Mouse (Mus musculus): ENCODE measurements around the gene Sfpq. TPM values are rescaled to one million over a fixed set of nuclear protein-coding genes. Genes with fewer than 3 reads are reported as not detected.

Gene Sfpq
- polyA plus RNA-seq, 1 experiment: 868 TPM

DNA sequence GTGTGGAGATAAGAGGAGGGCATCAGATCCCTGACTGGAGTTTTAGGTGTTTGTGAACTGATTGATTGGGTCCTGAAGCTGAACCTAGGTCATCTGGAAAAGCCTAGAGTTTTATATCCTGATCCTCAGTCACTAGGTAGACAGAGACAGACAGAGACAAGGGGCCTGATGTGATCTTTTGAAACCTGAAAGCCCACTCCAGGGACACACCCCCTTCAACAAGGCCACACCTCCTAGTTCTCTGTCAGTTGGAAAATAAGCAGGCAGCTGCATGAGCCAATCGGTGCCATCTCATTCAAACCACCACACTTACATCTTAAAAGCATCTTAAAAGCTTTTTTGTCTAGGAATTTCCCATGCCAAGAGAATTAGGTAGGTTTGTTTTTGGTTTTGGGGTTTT lies 59.7 kb downstream of the Sfpq start:
- H3K9me3 ChIP-seq (replicated peaks; ENCODE audit: control insufficient read depth, insufficient read depth, low read length, poor library complexity, severe bottlenecking): no peaks in the 10 kb centered on the region
- TF ChIP-seq POLR2A (IDR thresholded peaks at IDR 0.05; ENCODE audit: insufficient read depth, low read length) (no peak), CTCF (IDR thresholded peaks at IDR 0.05; ENCODE audit: low read depth, low read length) (no peak), EP300 (IDR thresholded peaks at IDR 0.05; ENCODE audit: insufficient read depth, low read depth, low read length) (no peak)
- no peak overlapping the region for H3K4me3 ChIP-seq (ENCODE audit: low read depth, low read length)
- H3K27me3 ChIP-seq (ENCODE audit: control insufficient read depth, insufficient read depth, low read length, poor library complexity, severe bottlenecking): no peaks in the 10 kb centered on the region
- H3K9ac ChIP-seq (ENCODE audit: low read depth, poor library complexity, severe bottlenecking): no peak overlapping the region
- no peaks in the 10 kb centered on the region for H3K4me1 ChIP-seq (ENCODE audit: control insufficient read depth, insufficient read depth, low read length)
- H3K36me3 ChIP-seq (ENCODE audit: control insufficient read depth, insufficient read depth, low read length, poor library complexity, severe bottlenecking): no peaks in the 10 kb centered on the region
- H3K27ac ChIP-seq (ENCODE audit: insufficient read depth, low read length): no peak overlapping the region

DNA sequence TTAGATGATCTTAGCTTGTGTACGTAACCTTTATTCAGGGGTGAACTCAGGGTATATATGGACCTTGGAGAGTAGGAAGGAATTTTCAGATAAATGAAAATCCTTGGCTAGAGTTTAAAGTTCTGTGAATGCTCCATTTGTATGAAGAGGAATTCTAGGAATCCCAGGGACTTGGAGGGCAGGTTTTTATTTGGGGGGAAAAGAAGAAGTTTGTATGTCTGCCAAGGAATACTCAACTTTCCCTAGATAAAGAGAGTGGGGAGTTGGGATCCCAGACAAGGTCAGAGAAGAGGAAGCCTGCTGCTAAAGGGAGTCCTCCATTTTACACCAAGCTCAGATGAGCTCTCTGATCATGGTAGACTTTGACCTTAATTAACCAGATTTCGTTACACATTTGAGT lies 62.0 kb downstream of the Sfpq start:
- TF ChIP-seq POLR2A (IDR thresholded peaks at IDR 0.05; ENCODE audit: insufficient read depth, low read length) (no peak), CTCF (IDR thresholded peaks at IDR 0.05; ENCODE audit: low read depth, low read length) (no peak), EP300 (IDR thresholded peaks at IDR 0.05; ENCODE audit: insufficient read depth, low read depth, low read length) (no peak)
- H3K36me3 ChIP-seq (ENCODE audit: control insufficient read depth, insufficient read depth, low read length, poor library complexity, severe bottlenecking): peaks cover under 1% of the 10 kb centered on the region; the same call in 1 of the 2 replicates
- no peak overlapping the region for H3K9ac ChIP-seq (ENCODE audit: low read depth, poor library complexity, severe bottlenecking)
- no peaks in the 10 kb centered on the region for H3K27me3 ChIP-seq (ENCODE audit: control insufficient read depth, insufficient read depth, low read length, poor library complexity, severe bottlenecking)
- H3K4me1 ChIP-seq (ENCODE audit: control insufficient read depth, insufficient read depth, low read length): no peaks in the 10 kb centered on the region
- H3K9me3 ChIP-seq (replicated peaks; ENCODE audit: control insufficient read depth, insufficient read depth, low read length, poor library complexity, severe bottlenecking): no peaks in the 10 kb centered on the region
- no peak overlapping the region for H3K4me3 ChIP-seq (ENCODE audit: low read depth, low read length)
- no peak overlapping the region for H3K27ac ChIP-seq (ENCODE audit: insufficient read depth, low read length)

DNA sequence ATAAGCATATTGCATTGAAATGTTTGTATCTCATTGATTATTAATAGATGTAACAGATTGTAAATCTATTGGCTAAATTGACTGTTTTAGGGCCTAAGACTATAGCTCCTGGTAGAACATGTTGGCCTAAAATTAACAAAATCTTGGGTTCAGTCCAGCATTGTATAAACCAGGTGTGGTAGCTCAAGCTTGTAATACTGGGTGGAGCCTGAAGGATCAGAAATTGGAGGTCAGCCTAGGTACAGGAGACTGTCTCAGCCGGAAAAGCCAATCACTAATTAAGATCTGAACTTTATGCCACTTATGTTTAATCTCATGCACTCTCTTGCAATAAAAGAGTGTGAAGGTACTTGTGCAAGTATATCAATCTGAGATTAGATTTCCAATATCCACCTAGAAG lies 64.6 kb downstream of the Sfpq start:
- Histone ChIP-seq H3K36me3 (ENCODE audit: control insufficient read depth, insufficient read depth, low read length, poor library complexity, severe bottlenecking) (peaks cover 2% of the 10 kb centered on the region), H3K9ac (ENCODE audit: low read depth, poor library complexity, severe bottlenecking) (no peak overlapping the region), H3K27me3 (ENCODE audit: control insufficient read depth, insufficient read depth, low read length, poor library complexity, severe bottlenecking) (no peaks in the 10 kb centered on the region), H3K9me3 (replicated peaks; ENCODE audit: control insufficient read depth, insufficient read depth, low read length, poor library complexity, severe bottlenecking) (no peaks in the 10 kb centered on the region), H3K4me3 (ENCODE audit: low read depth, low read length) (no peak overlapping the region), H3K4me1 (ENCODE audit: control insufficient read depth, insufficient read depth, low read length) (no peaks in the 10 kb centered on the region), H3K27ac (ENCODE audit: insufficient read depth, low read length) (no peak overlapping the region)
- TF ChIP-seq POLR2A (IDR thresholded peaks at IDR 0.05; ENCODE audit: insufficient read depth, low read length) (no peak), EP300 (IDR thresholded peaks at IDR 0.05; ENCODE audit: insufficient read depth, low read depth, low read length) (no peak), CTCF (IDR thresholded peaks at IDR 0.05; ENCODE audit: low read depth, low read length) (no peak)

Other genes starting within 250 kb of the Sfpq start
- 66.0 and 70.9 TPM in 2 replicates for gene Zmym4, start 53.2 kb upstream of the Sfpq start, polyA plus RNA-seq (2011; ENCODE audit: insufficient read depth, insufficient read length, low read depth, missing spikeins)
- 46.0 and 57.4 TPM in 2 replicates for gene Zmym1, start 39.8 kb downstream of the Sfpq start, polyA plus RNA-seq (2011; ENCODE audit: insufficient read depth, insufficient read length, low read depth, missing spikeins)
- 32.6 and 33.7 TPM in 2 replicates for gene Zmym6, start 56.1 kb downstream of the Sfpq start, polyA plus RNA-seq (2011; ENCODE audit: insufficient read depth, insufficient read length, low read depth, missing spikeins)
- gene Tmem35b, start 102.4 kb downstream of the Sfpq start, polyA plus RNA-seq (2011; ENCODE audit: insufficient read depth, insufficient read length, low read depth, missing spikeins): 9.0 and 10.0 TPM in 2 replicates
- 7.4 and 9.5 TPM in 2 replicates for gene Dlgap3, start 147.9 kb downstream of the Sfpq start, polyA plus RNA-seq (2011; ENCODE audit: insufficient read depth, insufficient read length, low read depth, missing spikeins)
- 26.6 and 28.8 TPM in 2 replicates for gene Smim12, start 222.5 kb downstream of the Sfpq start, polyA plus RNA-seq (2011; ENCODE audit: insufficient read depth, insufficient read length, low read depth, missing spikeins)